Mouse (Mus musculus): ENCODE measurements around the gene Sdk2. TPM values are rescaled to one million over a fixed set of nuclear protein-coding genes. Genes with fewer than 3 reads are reported as not detected.
A peak's percentile ranks its signal among the peaks of the same experiment; 100 is the strongest.

Gene Sdk2
- polyA plus RNA-seq, 1 experiment, result 6.7 TPM

DNA sequence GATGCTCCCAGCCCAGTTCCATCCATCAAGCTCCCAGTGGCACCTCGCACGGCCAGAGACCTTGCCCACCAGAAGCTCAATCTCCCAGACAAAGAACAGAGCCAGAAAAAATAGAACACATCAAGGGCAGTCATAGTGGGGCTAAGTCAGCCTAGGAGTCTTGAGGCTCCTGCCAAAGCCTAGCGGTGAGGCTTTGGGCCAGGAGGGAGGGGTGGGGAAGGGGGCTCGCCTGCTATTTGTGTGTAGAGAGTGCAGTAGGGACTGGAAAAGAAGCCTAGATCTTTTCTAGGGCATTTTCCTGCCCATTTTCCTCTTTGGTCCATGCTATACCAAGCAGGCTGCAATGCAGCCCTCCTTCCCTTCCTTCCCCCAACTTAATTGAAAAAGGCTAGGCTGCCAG lies 76.8 kb downstream of the Sdk2 start:
- TF ChIP-seq CTCF (IDR thresholded peaks at IDR 0.05; ENCODE audit: borderline replicate concordance, extremely low read depth, insufficient read depth, insufficient read length) (no peak), POLR2A (IDR thresholded peaks at IDR 0.05; ENCODE audit: borderline replicate concordance, extremely low read depth, insufficient read depth, insufficient read length, poor library complexity, severe bottlenecking) (no peak)
- peak; percentile 59 for DNase-seq (ENCODE audit: low read depth)

DNA sequence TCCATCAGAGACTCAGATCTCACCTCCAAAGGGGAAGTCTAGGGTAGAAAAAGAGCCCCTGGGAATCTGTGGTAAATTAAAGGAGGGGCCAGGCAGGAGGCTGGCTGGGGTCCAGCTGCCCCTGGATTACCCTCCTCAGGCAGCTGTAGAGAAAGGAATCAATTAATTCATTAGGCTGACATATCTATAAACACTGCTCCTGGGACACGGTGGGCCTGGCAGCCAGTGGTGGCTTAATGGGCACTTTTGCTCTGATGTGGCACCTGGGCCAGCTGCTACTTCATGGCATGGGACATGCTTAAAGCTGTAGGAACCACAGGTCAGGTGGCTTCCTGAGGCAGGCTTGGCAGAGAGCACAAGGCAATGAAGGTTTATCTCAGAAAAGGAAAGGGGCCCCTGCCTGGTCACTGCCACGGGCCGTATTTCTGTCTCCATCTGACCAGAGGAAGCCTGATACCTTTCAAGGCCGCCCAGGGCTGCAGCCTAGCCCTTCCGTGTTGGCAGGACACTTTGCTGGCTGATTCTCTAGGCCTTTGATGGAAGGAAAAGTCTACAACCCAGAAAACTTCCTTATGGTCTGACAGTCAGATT lies 80.9 kb downstream of the Sdk2 start:
- no peak for TF ChIP-seq POLR2A (IDR thresholded peaks at IDR 0.05; ENCODE audit: borderline replicate concordance, extremely low read depth, insufficient read depth, insufficient read length, poor library complexity, severe bottlenecking)
- TF ChIP-seq CTCF (IDR thresholded peaks at IDR 0.05; ENCODE audit: borderline replicate concordance, extremely low read depth, insufficient read depth, insufficient read length), result no peak
- DNase-seq (ENCODE audit: low read depth), result peak; percentile 79

- DNase-seq (ENCODE audit: low read depth), result peak; percentile 96
- TF ChIP-seq CTCF (IDR thresholded peaks at IDR 0.05; ENCODE audit: borderline replicate concordance, extremely low read depth, insufficient read depth, insufficient read length), result peak; percentile 22; the same call in 1 of the 2 replicates
- no peak for TF ChIP-seq POLR2A (IDR thresholded peaks at IDR 0.05; ENCODE audit: borderline replicate concordance, extremely low read depth, insufficient read depth, insufficient read length, poor library complexity, severe bottlenecking)
Observed at GRCm38 (mm10) chr11:113981732-113982503, 84.9 kb downstream of the Sdk2 start.

DNA sequence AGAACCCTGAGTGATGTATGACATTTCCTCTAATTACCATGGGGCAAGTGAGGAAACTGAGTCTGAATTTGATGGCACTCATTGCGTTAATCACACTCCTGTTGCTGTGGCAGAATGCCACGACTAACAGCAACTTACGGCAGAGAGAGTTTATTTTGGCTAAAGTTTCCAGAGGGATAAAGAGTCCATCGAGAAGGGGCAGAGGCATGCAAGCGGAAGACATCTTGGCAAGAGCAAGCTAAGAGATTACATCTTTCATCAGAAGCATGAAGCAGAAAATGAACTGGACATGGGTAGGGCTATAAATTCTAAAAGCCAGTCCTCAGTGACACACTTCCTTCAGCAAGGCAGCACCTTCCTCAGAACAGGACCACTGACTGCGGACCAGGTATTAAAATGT lies 85.8 kb downstream of the Sdk2 start:
- DNase-seq (ENCODE audit: low read depth), result peak; percentile 83

GRCm38 (mm10) chr11:113978318-113978717 lies 88.5 kb downstream of the Sdk2 start:
- TF ChIP-seq POLR2A (IDR thresholded peaks at IDR 0.05; ENCODE audit: borderline replicate concordance, extremely low read depth, insufficient read depth, insufficient read length, poor library complexity, severe bottlenecking) (no peak), CTCF (IDR thresholded peaks at IDR 0.05; ENCODE audit: borderline replicate concordance, extremely low read depth, insufficient read depth, insufficient read length) (no peak)
- no peak for DNase-seq (ENCODE audit: low read depth)

More for the DNA sequence above, 85.8 kb downstream of the Sdk2 start:
- TF ChIP-seq CTCF (IDR thresholded peaks at IDR 0.05; ENCODE audit: borderline replicate concordance, extremely low read depth, insufficient read depth, insufficient read length) (no peak), POLR2A (IDR thresholded peaks at IDR 0.05; ENCODE audit: borderline replicate concordance, extremely low read depth, insufficient read depth, insufficient read length, poor library complexity, severe bottlenecking) (no peak)

- DNase-seq (ENCODE audit: low read depth), result no peak
- TF ChIP-seq CTCF (IDR thresholded peaks at IDR 0.05; ENCODE audit: borderline replicate concordance, extremely low read depth, insufficient read depth, insufficient read length) (no peak), POLR2A (IDR thresholded peaks at IDR 0.05; ENCODE audit: borderline replicate concordance, extremely low read depth, insufficient read depth, insufficient read length, poor library complexity, severe bottlenecking) (no peak)
Observed at GRCm38 (mm10) chr11:113975667-113975970, 91.2 kb downstream of the Sdk2 start.

GRCm38 (mm10) chr11:113974876-113975666 lies 91.8 kb downstream of the Sdk2 start:
- TF ChIP-seq CTCF (IDR thresholded peaks at IDR 0.05; ENCODE audit: borderline replicate concordance, extremely low read depth, insufficient read depth, insufficient read length), result no peak
- TF ChIP-seq POLR2A (IDR thresholded peaks at IDR 0.05; ENCODE audit: borderline replicate concordance, extremely low read depth, insufficient read depth, insufficient read length, poor library complexity, severe bottlenecking), result no peak
- DNase-seq (ENCODE audit: low read depth), result peak; percentile 66

DNA sequence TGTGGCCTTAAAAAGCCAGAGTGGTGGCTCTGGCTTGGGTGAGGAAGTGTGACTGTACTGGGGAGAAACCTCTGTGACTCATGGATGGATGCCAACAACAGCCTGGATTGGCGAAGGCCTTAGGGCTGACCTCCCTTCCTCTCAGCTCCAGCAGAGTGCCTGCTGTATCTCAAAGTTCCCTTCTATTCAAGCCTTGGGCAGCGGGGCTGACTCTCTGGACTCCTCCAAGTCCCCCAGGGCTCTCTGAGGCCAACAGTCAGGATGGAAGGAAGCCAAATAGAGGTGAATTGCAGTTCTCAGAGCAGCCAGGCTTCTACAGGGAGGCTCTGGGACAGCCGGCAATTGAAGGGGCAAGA lies 94.4 kb downstream of the Sdk2 start:
- TF ChIP-seq CTCF (IDR thresholded peaks at IDR 0.05; ENCODE audit: borderline replicate concordance, extremely low read depth, insufficient read depth, insufficient read length) (no peak), POLR2A (IDR thresholded peaks at IDR 0.05; ENCODE audit: borderline replicate concordance, extremely low read depth, insufficient read depth, insufficient read length, poor library complexity, severe bottlenecking) (no peak)

DNA sequence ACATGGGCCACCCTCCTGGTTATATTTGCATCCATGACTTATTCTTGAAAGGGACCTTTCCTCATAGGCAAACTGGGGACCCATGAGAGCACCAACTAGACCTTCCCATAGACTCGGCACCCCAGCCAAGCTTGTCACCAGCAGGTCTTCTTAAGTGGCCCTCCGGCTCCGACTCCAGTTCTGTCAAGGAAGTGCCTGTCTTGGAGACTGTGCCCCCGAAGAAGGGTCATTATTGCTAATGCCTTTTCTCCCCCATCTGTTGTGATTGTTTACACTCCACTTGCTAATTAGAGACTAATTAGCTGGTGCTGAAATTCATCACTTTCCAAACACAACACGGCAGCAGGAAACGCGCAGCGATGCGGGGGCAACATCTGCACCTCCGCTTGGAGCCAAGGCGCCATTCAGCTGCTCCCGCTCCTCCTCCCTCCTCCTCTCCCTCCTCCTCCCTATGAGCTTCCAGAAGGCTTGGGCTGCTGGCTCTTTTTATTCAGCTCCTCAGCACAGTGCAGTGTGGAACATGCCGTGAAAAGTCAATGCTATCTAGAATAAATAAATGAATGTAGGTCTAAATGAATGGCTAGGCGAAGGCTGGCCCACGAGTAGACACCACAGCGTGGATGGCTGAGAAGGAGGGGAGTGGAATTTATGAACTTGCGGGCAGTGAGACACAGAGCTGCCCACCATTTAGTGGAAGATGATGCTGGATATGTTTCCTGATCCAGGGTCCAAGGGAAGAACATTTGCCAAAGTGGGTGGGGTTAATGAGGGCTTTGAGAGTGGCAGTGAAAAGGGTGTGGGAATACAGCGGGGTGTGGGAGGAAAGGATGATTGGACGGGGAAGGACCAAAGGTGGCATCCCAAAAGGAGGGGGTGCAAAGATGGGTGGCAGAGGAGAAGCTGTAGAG lies 95.0 kb downstream of the Sdk2 start:
- TF ChIP-seq POLR2A (IDR thresholded peaks at IDR 0.05; ENCODE audit: borderline replicate concordance, extremely low read depth, insufficient read depth, insufficient read length, poor library complexity, severe bottlenecking) (no peak), CTCF (IDR thresholded peaks at IDR 0.05; ENCODE audit: borderline replicate concordance, extremely low read depth, insufficient read depth, insufficient read length) (no peak)
- DNase-seq (ENCODE audit: low read depth), result peak; percentile 95

More for the DNA sequence above, 94.4 kb downstream of the Sdk2 start:
- peak; percentile 47 for DNase-seq (ENCODE audit: low read depth)

DNA sequence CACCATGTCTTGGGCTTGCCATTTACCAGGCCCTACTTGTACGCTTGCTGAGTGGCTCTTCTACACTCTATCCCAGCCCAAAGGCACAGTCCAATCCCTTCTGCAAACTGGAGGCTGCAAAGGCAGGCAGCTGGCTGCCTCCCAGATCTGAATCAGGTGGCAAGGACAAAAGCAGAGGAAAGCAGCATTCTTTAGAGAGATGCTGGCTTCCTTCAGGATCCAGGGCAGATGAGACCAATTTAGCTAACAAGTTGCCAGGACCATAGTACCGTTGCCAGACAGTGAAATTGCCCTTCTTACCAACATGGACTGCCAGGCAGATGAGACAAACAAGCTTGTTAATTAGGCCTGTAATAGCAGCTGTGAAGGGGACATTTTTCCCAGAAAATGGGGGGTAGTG lies 96.8 kb downstream of the Sdk2 start:
- TF ChIP-seq POLR2A (IDR thresholded peaks at IDR 0.05; ENCODE audit: borderline replicate concordance, extremely low read depth, insufficient read depth, insufficient read length, poor library complexity, severe bottlenecking), result no peak
- TF ChIP-seq CTCF (IDR thresholded peaks at IDR 0.05; ENCODE audit: borderline replicate concordance, extremely low read depth, insufficient read depth, insufficient read length), result no peak
- peak; percentile 85 for DNase-seq (ENCODE audit: low read depth)
